Mouse (Mus musculus): ENCODE measurements around the gene Ryr2. TPM values are rescaled to one million over a fixed set of nuclear protein-coding genes. Genes with fewer than 3 reads are reported as not detected.

Ryr2 gene
- polyA plus RNA-seq, 1 experiment from 2014 or later: 0.43 TPM

GRCm38 (mm10) chr13:11915619-11916018, 191.1 kb downstream of the Ryr2 start:
- H3K9me3 ChIP-seq: no peaks in the 10 kb centered on the region
- no peaks in the 10 kb centered on the region for H3K27me3 ChIP-seq (ENCODE audit: insufficient read depth, poor library complexity, severe bottlenecking)
- 0 out of 2 replicates have a peak, but pooled peaks cover 2% of the 10 kb centered on the region for H3K4me1 ChIP-seq (replicated peaks)
- no peak overlapping the region for H3K27ac ChIP-seq
- 92% methylated on average over 2 of the region's 2 CpGs for WGBS
- DNase-seq (ENCODE audit: low spot score): no peak
- no peak overlapping the region for H3K4me3 ChIP-seq
- no peaks in the 10 kb centered on the region for H3K36me3 ChIP-seq

DNA sequence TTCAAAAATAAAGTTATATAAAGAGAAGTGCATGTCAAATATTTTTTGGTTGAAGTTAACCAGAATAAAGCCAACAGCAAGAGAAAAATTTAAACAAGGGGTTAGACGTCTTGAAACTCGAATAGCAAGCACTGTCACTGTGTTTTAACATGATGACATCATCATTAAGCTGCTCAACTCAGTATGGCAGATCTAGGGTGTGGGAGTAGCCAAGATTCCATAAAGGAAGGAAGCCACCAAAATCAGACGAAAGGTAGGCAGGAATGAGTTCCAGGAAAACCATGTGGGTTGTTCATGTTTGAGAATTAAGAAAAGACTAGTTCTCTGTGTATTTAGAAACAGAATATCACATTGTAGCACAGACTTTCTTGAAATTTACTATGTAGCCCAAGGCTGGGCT, 192.1 kb downstream of the Ryr2 start:
- Histone ChIP-seq H3K27ac (no peak overlapping the region), H3K4me3 (no peak overlapping the region), H3K4me1 (replicated peaks) (0 out of 2 replicates have a peak, but pooled peaks cover 2% of the 10 kb centered on the region), H3K36me3 (no peaks in the 10 kb centered on the region), H3K27me3 (ENCODE audit: insufficient read depth, poor library complexity, severe bottlenecking) (no peaks in the 10 kb centered on the region), H3K9me3 (no peaks in the 10 kb centered on the region)
- DNase-seq (ENCODE audit: low spot score): no peak
- WGBS: 83% methylated on average over 3 of the region's 3 CpGs

DNA sequence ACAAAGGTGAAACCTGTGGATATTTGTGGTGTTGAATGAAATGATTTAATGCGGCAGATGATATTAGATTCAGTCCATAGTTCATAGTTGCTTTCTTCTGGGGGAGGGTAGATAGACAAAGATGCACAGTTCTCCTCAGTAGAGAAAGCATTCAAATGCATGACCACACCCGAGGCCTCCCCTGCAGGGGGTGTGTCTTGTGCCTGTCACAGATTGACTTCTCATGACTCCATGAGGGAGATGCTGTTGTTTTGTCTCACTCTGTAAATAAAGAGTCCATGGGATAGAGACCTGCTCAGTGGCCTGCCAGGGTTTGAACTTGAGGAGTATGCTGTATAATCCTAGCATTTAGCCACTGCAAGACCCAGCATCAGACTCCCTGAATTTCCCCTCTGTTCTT, 194.5 kb downstream of the Ryr2 start:
- Histone ChIP-seq H3K9me3 (no peaks in the 10 kb centered on the region), H3K4me1 (replicated peaks) (no peaks in the 10 kb centered on the region), H3K27ac (no peak overlapping the region), H3K27me3 (ENCODE audit: insufficient read depth, poor library complexity, severe bottlenecking) (no peaks in the 10 kb centered on the region), H3K4me3 (no peak overlapping the region), H3K36me3 (no peaks in the 10 kb centered on the region)
- DNase-seq (ENCODE audit: low spot score): no peak
- WGBS: 57% methylated on average over 2 of the region's 2 CpGs

- Histone ChIP-seq H3K27ac (no peak overlapping the region), H3K4me3 (no peak overlapping the region), H3K27me3 (ENCODE audit: insufficient read depth, poor library complexity, severe bottlenecking) (no peaks in the 10 kb centered on the region), H3K36me3 (no peaks in the 10 kb centered on the region), H3K4me1 (replicated peaks) (peaks cover 8% of the 10 kb centered on the region), H3K9me3 (no peaks in the 10 kb centered on the region)
- WGBS: 78% methylated on average over 4 of the region's 4 CpGs
- no peak for DNase-seq (ENCODE audit: low spot score)
Measured at GRCm38 (mm10) chr13:11908123-11908522, 198.6 kb downstream of the Ryr2 start.

DNA sequence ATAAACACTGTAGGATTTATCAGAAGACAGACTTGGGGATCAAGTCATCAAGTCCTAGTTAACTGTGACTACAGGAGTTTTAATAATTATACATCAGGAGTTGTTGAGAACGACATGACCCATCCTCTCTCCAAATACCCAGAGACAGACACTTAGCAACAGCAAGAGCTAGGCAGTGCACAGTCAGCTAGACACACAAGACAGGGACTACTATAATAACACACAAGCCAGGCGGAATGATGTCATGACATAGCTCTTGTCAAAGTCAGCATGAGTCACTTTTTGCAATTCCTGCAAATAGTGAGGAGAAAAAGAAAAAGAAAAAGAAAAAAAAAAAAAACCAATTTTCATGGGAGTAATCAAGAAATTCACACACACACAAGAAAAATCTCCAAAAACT, 201.6 kb downstream of the Ryr2 start:
- no peak for DNase-seq (ENCODE audit: low spot score)
- H3K9me3 ChIP-seq: no peaks in the 10 kb centered on the region
- H3K4me3 ChIP-seq: no peak overlapping the region
- 70% methylated on average over 2 of the region's 2 CpGs for WGBS
- H3K36me3 ChIP-seq: no peaks in the 10 kb centered on the region
- peaks cover 12% of the 10 kb centered on the region for H3K4me1 ChIP-seq (replicated peaks)
- no peaks in the 10 kb centered on the region for H3K27me3 ChIP-seq (ENCODE audit: insufficient read depth, poor library complexity, severe bottlenecking)
- H3K27ac ChIP-seq: no peak overlapping the region

DNA sequence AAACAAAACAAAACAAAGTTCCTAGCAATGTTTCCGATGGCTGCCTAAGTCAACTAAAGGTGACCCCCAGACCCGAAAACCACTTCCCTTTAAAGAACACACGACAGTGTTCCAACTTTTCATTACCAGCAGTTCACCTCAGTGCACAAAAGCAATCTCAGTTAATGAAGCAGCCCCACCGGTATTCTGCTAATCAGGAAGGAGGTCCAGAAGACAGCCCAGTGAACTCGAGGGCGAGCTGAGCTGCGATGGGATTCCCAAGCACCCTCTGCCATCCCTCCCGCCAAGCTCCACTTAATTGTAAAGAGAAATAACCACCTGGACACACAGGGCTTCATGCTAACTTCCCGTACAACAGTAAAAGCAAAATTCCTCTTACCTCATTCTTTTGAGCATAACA, 203.5 kb downstream of the Ryr2 start:
- 40% methylated on average over 9 of the region's 9 CpGs for WGBS
- no peaks in the 10 kb centered on the region for H3K36me3 ChIP-seq
- H3K27ac ChIP-seq: no peak overlapping the region
- no peaks in the 10 kb centered on the region for H3K9me3 ChIP-seq
- no peak for DNase-seq (ENCODE audit: low spot score)
- no peaks in the 10 kb centered on the region for H3K27me3 ChIP-seq (ENCODE audit: insufficient read depth, poor library complexity, severe bottlenecking)
- H3K4me1 ChIP-seq (replicated peaks): peaks cover 12% of the 10 kb centered on the region
- H3K4me3 ChIP-seq: no peak overlapping the region

DNA sequence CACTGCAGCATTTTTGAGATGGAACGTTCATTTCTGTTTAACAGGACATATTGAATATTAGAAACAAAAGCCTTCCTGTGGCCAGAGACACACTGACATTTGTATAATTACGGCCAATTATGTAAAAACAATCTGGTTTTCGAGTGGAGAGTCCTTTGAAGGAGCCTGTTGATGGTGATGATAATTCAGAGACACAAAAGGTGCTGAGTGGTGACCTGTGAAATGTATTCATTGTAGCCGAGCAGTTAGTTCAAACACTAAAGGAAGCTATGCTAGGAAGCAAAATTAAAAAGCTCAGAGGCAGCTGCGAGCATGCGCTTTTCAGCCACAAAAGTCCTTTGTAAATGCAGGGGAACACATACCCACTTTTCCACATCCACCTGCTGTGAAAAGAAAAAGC, 203.9 kb downstream of the Ryr2 start:
- Histone ChIP-seq H3K4me3 (no peak overlapping the region), H3K27ac (no peak overlapping the region), H3K9me3 (no peaks in the 10 kb centered on the region), H3K4me1 (replicated peaks) (peaks cover 12% of the 10 kb centered on the region), H3K36me3 (no peaks in the 10 kb centered on the region), H3K27me3 (ENCODE audit: insufficient read depth, poor library complexity, severe bottlenecking) (no peaks in the 10 kb centered on the region)
- WGBS: 40% methylated on average over 6 of the region's 6 CpGs
- DNase-seq (ENCODE audit: low spot score): no peak

GRCm38 (mm10) chr13:11900631-11901030, 206.1 kb downstream of the Ryr2 start:
- H3K9me3 ChIP-seq: no peaks in the 10 kb centered on the region
- DNase-seq (ENCODE audit: low spot score): no peak
- no peaks in the 10 kb centered on the region for H3K36me3 ChIP-seq
- WGBS: 79% methylated on average over 2 of the region's 2 CpGs
- H3K4me1 ChIP-seq (replicated peaks): peaks cover 8% of the 10 kb centered on the region
- no peak overlapping the region for H3K27ac ChIP-seq
- H3K27me3 ChIP-seq (ENCODE audit: insufficient read depth, poor library complexity, severe bottlenecking): no peaks in the 10 kb centered on the region
- H3K4me3 ChIP-seq: no peak overlapping the region

- Histone ChIP-seq H3K27me3 (ENCODE audit: insufficient read depth, poor library complexity, severe bottlenecking) (no peaks in the 10 kb centered on the region), H3K27ac (no peak overlapping the region), H3K4me1 (replicated peaks) (no peaks in the 10 kb centered on the region), H3K9me3 (no peaks in the 10 kb centered on the region), H3K36me3 (no peaks in the 10 kb centered on the region), H3K4me3 (no peak overlapping the region)
- WGBS: 75% methylated on average over 1 of the region's 1 CpGs
- DNase-seq (ENCODE audit: low spot score): no peak
Measured at GRCm38 (mm10) chr13:11895631-11896030, 211.1 kb downstream of the Ryr2 start.

- Histone ChIP-seq H3K27ac (no peak overlapping the region), H3K27me3 (ENCODE audit: insufficient read depth, poor library complexity, severe bottlenecking) (no peaks in the 10 kb centered on the region), H3K36me3 (no peaks in the 10 kb centered on the region), H3K9me3 (no peaks in the 10 kb centered on the region), H3K4me1 (replicated peaks) (no peaks in the 10 kb centered on the region), H3K4me3 (no peak overlapping the region)
- 89% methylated on average over 3 of the region's 3 CpGs for WGBS
- DNase-seq (ENCODE audit: low spot score): no peak
Measured at GRCm38 (mm10) chr13:11891739-11892138, 215.0 kb downstream of the Ryr2 start.

- H3K4me3 ChIP-seq: no peak overlapping the region
- H3K36me3 ChIP-seq: no peaks in the 10 kb centered on the region
- DNase-seq (ENCODE audit: low spot score): no peak
- WGBS: 87% methylated on average over 3 of the region's 3 CpGs
- H3K9me3 ChIP-seq: no peaks in the 10 kb centered on the region
- H3K4me1 ChIP-seq (replicated peaks): no peaks in the 10 kb centered on the region
- H3K27me3 ChIP-seq (ENCODE audit: insufficient read depth, poor library complexity, severe bottlenecking): no peaks in the 10 kb centered on the region
- no peak overlapping the region for H3K27ac ChIP-seq
Measured at GRCm38 (mm10) chr13:11891115-11891514, 215.6 kb downstream of the Ryr2 start.

- H3K27ac ChIP-seq: no peak overlapping the region
- no peak overlapping the region for H3K4me3 ChIP-seq
- DNase-seq (ENCODE audit: low spot score): no peak
- peaks cover 14% of the 10 kb centered on the region; the same call in 1 of the 2 replicates for H3K4me1 ChIP-seq (replicated peaks)
- no peaks in the 10 kb centered on the region for H3K36me3 ChIP-seq
- 91% methylated on average over 3 of the region's 3 CpGs for WGBS
- H3K9me3 ChIP-seq: no peaks in the 10 kb centered on the region
- no peaks in the 10 kb centered on the region for H3K27me3 ChIP-seq (ENCODE audit: insufficient read depth, poor library complexity, severe bottlenecking)
Measured at GRCm38 (mm10) chr13:11884175-11884574, 222.6 kb downstream of the Ryr2 start.

DNA sequence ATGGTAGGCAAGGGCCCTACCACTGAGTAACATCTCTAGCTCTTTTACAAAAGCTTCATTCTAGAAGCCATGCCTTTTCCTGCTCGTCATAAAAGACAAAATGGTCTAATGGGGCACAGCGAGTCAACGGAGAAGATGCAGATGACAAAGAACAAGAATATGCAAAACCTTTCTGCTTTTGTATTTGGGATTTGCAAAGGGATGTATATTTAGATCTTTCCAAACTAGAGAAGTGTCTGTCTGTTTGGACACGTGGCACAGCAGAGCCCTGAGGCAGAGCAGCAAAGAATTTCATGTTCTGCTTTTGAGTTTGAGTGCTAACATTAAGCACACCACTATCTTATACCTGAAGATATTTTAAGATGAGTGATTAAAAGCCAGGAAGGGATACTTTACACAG, 224.4 kb downstream of the Ryr2 start:
- Histone ChIP-seq H3K4me1 (replicated peaks) (peaks cover 17% of the 10 kb centered on the region; the same call in 1 of the 2 replicates), H3K27ac (no peak overlapping the region), H3K9me3 (no peaks in the 10 kb centered on the region), H3K36me3 (no peaks in the 10 kb centered on the region), H3K4me3 (no peak overlapping the region), H3K27me3 (ENCODE audit: insufficient read depth, poor library complexity, severe bottlenecking) (no peaks in the 10 kb centered on the region)
- WGBS: 87% methylated on average over 4 of the region's 4 CpGs
- DNase-seq (ENCODE audit: low spot score): no peak

DNA sequence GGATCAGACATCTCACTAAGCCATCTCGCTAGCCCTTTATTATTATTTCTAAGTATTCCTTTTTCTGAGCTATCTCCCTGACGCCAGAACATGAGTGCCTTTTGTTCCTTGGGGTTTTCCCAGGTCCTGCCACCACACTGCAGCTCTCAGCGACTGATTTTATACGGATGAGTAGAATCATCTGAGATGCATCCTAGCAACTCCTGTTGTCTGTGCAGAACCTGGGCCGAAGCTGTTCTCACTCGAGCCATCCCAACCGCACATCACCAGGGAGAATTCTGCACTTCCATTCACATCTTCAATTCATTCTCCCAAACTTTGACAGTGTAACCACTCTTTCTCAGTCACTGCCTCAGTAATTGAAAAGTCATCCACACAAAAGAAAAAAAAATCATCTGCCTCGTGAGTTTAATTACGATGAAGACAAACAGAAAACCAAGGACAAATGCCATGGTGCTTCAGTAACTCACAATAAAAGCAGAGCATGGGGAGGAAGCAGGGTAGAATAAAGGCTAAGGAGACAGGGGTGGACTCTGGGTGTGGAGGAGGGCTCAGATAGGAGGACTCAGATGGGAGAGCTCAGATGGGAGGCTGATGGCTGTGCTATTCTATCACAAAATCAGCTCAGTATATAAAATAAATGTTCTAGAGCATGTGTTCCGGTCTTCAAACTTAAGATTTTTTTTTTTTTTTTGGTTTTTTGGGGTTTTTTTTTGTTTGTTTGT, 226.1 kb downstream of the Ryr2 start:
- DNase-seq (ENCODE audit: low spot score): peak; percentile 18
- no peak overlapping the region for H3K4me3 ChIP-seq
- no peaks in the 10 kb centered on the region for H3K9me3 ChIP-seq
- H3K36me3 ChIP-seq: no peaks in the 10 kb centered on the region
- H3K4me1 ChIP-seq (replicated peaks): peaks cover 17% of the 10 kb centered on the region; the same call in 1 of the 2 replicates
- no peak overlapping the region; the same call in 1 of the 2 replicates for H3K27ac ChIP-seq
- WGBS: 39% methylated on average over 10 of the region's 10 CpGs
- H3K27me3 ChIP-seq (ENCODE audit: insufficient read depth, poor library complexity, severe bottlenecking): no peaks in the 10 kb centered on the region
